Mouse (Mus musculus) spleen, postnatal 4 days (tissue): ENCODE measurements at regions not wholly inside any gene's neighbourhood (a gene's known extent, or its start where the extent isn't known, plus 50 kb on each side); places are given as distances from the start of the nearest gene placed in this dataset.

Source experiments
- DNase-seq, 2 experiments: peaks; one replicate each; pipeline ENCODE4 v3.0.0; 2022; ENCODE audit warnings: low spot score in 2 of 2

DNA sequence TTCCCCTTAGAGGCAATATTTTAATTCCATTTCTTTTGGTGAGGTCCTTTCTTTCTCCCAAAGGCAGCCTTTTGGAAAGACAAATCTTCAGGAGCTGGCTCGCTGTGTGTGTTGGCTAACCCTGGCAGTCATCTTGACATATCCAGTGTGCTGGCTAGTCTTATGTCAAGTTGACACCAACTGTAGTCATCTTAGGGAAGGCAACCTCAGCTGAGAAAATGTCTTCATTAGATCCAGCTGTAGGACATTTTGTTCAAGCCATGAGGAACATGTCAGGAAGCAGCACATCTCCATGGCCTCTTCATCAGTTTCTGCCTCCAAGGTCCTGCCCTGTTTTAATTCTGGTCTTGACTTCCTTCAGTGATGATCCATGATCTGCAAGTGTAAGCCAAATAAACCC is 192.1 kb upstream of the Tle4 start:
- DNase-seq, result no peak

DNA sequence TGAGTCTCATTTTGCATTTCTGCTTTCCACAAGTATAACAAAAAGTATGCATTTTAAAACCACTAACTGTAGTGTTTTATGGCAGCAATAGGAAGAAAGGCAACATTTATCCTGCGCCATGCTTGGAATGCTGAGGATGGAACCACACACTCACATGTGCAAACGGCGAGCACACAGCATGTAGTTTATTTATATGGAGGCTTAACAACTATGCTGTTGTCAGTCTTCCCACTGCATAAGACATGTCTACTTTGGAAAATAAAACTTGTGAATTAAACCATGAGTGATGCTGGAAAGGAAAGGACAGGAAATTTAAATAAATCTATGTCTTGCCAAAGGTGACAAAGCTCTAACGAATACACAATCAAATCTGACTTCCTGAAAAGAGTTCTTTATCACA is 190.8 kb upstream of the Tle4 start:
- DNase-seq, result no peak

DNA sequence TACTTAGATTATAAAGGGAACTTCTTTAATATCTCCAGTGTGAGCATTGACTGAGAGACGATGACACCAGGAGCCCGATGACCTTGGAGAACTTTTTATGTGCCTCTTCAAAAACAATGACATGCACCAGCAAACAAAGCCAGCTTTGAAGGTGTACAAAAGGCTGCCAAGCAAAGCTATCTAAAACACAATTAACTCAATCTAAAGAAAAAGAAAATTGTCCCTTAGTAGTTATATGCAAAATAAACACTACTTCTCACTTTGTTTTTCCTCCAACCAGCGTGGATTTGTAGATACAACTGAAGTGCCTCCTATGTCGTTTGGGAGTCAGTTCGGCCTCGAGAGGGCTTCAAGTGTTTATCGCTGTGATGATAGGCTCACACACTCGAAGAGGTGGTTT is 189.0 kb upstream of the Tle4 start:
- DNase-seq, result no peak

DNA sequence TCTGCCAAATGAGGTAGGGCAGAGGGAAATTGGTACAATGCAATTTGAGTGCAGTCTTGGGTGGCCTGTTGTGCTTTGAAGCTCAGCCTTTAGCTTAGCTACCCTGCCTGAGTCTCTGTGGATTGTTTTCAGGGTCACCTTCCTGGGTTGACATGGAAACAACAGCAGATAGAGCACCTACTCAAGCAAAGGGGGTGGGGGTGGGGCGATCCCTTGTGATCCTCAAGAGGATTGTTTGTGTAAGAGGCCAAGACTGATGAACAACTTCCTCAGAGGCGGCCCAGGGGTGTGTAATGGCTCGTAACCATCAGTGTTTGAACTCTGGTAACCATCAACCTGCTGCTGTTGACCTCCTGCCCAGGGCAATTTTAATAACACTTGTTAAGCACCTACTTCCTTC is 187.8 kb upstream of the Tle4 start:
- no peak for DNase-seq

DNA sequence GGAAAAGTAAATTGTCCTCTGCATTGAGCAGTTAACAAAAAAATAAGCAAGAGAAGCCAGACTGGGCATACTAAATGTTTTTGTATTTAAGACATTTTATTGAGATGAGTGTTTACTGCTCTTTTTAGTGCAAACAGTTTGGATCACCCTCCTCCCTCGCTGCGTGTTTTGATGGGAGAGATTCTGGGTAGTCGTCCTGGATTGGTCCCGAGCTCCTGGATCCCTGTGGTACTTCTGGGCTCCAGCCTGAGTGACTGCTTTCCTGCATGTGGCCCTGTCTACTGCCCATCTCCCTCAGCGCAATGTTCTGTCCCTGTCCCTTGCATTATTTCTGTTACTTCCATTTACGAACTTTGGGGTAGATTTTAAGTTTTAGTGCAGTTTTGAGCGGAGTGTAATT is 179.9 kb upstream of the Tle4 start:
- no peak for DNase-seq

DNA sequence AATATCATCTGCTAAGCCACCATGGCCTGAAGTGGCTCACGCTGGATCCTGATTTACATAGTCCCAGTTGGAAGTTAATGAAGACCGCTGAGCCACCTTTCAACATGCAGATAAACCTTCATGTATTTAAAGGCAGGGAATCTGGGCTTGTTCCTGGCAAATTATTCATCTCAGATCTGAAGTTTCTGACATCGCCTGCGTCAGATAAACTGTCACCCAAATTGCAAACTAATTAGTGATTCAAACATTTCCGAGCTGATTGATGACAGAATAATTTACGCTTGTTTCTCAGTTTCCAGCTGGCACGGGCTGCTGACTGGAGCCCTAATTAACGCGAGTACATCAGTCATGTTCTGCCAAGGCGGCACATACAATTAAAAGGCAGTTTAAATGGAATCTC is 179.3 kb upstream of the Tle4 start:
- DNase-seq, result no peak

DNA sequence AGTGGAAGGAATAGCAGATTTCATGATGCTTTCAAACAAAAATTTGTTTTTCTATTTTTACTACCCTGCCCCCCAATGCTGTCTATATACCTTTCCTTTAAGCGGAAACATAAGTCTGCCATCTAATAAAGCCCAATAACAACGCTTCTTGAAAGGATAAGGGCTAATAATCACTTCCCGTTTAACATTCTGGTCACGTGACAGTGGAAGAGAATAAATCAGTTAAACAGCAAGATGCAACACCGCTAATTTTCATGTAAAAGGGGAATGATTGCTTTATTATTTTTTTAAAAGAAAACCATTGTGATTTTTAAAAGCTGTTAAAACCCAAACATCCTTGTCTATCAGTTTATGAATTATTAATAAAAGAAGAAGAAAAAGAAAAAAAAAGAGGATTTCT is 178.9 kb upstream of the Tle4 start:
- no peak for DNase-seq

- no peak for DNase-seq
Measured at GRCm38 (mm10) chr19:14772794-14773193, 174.9 kb upstream of the Tle4 start.

- DNase-seq, result no peak
Measured at GRCm38 (mm10) chr19:14752646-14753045, 154.8 kb upstream of the Tle4 start.

- no peak for DNase-seq
Measured at GRCm38 (mm10) chr19:14742361-14742760, 144.5 kb upstream of the Tle4 start.

DNA sequence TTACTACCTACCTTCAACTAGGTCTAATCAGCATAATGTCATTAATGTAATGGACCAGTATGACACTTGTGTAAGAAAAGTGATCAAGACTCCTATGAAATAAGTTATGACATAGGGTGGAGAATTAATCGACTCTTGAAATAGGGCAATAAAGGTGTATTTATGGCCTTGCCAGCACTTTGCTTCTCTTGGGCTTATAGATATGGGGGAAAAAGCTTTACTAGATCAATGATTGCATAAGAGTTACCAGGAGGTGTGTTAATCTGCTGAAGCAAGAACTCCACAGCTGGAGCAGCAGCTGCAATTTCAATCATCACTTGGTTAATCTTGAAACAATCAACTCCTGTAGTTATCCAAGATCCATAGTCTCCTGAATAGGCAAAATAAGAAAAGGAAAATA is 143.1 kb upstream of the Tle4 start:
- DNase-seq, result no peak

DNA sequence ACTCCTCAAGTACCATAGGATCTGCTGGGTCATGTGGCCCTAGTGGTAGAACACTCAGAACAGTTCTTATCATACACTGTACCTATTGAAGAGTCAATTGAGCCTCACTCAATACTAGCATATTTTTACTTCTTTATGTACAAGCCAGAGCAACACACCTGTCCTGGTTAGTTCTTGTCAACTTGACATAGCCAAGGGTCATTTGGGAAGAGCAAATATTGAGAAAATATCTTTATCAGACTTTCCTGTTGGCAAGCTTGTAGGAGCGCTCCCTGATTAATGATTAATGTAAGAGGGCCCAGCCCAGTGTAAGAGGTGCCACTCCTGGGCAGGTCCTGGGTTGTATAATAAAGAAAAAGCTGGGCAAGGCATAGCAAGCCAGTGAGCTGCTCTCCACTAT is 142.3 kb upstream of the Tle4 start:
- no peak for DNase-seq

- no peak for DNase-seq
Measured at GRCm38 (mm10) chr19:14736514-14736913, 138.7 kb upstream of the Tle4 start.

- no peak for DNase-seq
Measured at GRCm38 (mm10) chr19:14725329-14725728, 127.5 kb upstream of the Tle4 start.

- DNase-seq, result no peak
Measured at GRCm38 (mm10) chr19:14724637-14725036, 126.8 kb upstream of the Tle4 start.

GRCm38 (mm10) chr19:14705791-14706190 is 107.9 kb upstream of the Tle4 start:
- DNase-seq, result no peak

GRCm38 (mm10) chr19:14701116-14701515 is 103.3 kb upstream of the Tle4 start:
- DNase-seq, result no peak

GRCm38 (mm10) chr19:14695369-14695768 is 97.5 kb upstream of the Tle4 start:
- no peak for DNase-seq

- DNase-seq, result no peak
Measured at GRCm38 (mm10) chr19:14692183-14692582, 94.3 kb upstream of the Tle4 start.

- no peak for DNase-seq
Measured at GRCm38 (mm10) chr19:14685628-14686027, 87.8 kb upstream of the Tle4 start.

GRCm38 (mm10) chr19:14684669-14685068 is 86.8 kb upstream of the Tle4 start:
- no peak for DNase-seq

DNA sequence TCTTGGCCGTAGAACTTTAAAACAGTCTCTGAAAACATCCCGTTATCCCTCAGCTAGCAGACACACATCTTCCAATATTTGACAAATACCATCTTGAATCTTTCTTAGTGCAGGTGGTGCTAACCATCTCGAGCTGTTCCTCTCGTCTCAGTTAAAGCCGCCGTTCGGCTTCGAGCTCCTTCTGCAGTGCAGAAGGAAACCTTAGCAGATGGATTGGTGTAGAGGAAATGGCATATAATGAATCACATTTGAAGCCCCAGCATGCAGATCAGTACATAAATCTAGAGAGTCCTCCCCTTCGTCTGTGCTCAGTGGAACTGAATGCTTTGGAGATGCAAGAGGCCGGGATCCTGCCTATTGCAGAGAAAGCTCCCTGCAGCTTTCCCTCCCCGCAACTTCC is 83.5 kb upstream of the Tle4 start:
- DNase-seq, result no peak

DNA sequence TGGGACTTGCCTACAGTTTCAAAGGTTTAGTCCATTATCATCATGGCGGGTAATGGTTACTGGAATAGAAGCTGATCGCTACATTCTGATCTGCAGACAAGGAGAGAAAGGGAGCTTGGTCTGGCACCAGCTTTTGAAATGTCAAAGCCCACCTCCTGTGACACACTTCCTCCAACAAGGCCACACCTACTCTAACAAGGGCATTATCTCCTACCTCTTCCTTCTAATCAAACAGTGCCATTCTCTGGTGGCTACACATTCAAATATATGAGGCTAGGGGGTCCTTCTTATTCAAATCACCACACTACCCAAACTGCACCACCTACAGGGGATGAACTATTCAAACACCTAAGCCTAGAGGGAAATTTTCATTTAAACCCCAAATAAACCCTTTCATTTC is 81.9 kb upstream of the Tle4 start:
- no peak for DNase-seq

GRCm38 (mm10) chr19:14678584-14678983 is 80.7 kb upstream of the Tle4 start:
- DNase-seq, result no peak

DNA sequence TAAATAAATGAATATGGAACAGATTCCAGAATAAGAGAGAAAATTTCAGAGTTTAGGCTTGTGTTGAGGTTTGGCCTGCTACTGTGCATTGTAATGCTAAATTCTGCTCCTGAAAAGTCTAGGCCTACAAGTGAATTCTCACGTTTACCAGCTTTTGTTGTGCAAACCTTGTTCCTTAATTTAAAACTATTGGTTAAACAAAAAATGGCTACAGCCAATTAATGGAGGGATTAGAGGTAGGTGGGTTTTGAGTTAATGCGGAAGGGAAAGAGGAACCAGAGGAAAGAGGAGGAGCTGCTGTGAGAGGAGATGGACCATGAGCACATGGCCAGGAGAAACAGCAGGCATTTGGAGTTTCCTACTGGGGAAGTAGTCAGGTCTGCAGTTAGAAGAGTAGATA is 79.1 kb upstream of the Tle4 start:
- no peak for DNase-seq
